Mouse (Mus musculus): ENCODE measurements around the gene Pax9.

Pax9 gene

GRCm38 (mm10) chr12:56691427-56692079 is at the start of gene Pax9:
Pax9 (plus strand) TSS chr12:56691767.
- DNase-seq (ENCODE audit: low spot score), result no peak

- DNase-seq (ENCODE audit: low spot score), result no peak
Observed at GRCm38 (mm10) chr12:56669451-56670122, 22.0 kb upstream of the Pax9 start.

- DNase-seq (ENCODE audit: low spot score), result no peak
Observed at GRCm38 (mm10) chr12:56670795-56671194, 20.8 kb upstream of the Pax9 start.

GRCm38 (mm10) chr12:56674726-56675125 is 16.8 kb upstream of the Pax9 start:
- no peak for DNase-seq (ENCODE audit: low spot score)

GRCm38 (mm10) chr12:56677620-56678019 is 13.9 kb upstream of the Pax9 start:
- DNase-seq (ENCODE audit: low spot score), result no peak

- no peak for DNase-seq (ENCODE audit: low spot score)
Observed at GRCm38 (mm10) chr12:56681096-56681811, 10.3 kb upstream of the Pax9 start.

GRCm38 (mm10) chr12:56687640-56688481 is 3.7 kb upstream of the Pax9 start:
- no peak for DNase-seq (ENCODE audit: low spot score)

GRCm38 (mm10) chr12:56688482-56688840 is 3.1 kb upstream of the Pax9 start:
- no peak for DNase-seq (ENCODE audit: low spot score)

GRCm38 (mm10) chr12:56688920-56689319 is 2.6 kb upstream of the Pax9 start:
- DNase-seq (ENCODE audit: low spot score), result no peak

- DNase-seq (ENCODE audit: low spot score), result no peak
Observed at GRCm38 (mm10) chr12:56689331-56689730, 2.2 kb upstream of the Pax9 start.

- no peak for DNase-seq (ENCODE audit: low spot score)
Observed at GRCm38 (mm10) chr12:56689736-56690135, 1.8 kb upstream of the Pax9 start.

GRCm38 (mm10) chr12:56690366-56690765 is 1.2 kb upstream of the Pax9 start:
- DNase-seq (ENCODE audit: low spot score), result no peak

GRCm38 (mm10) chr12:56691001-56691400 is 566 bp upstream of the Pax9 start:
- no peak for DNase-seq (ENCODE audit: low spot score)

- no peak for DNase-seq (ENCODE audit: low spot score)
Observed at GRCm38 (mm10) chr12:56692536-56692935, 969 bp downstream of the Pax9 start.

- no peak for DNase-seq (ENCODE audit: low spot score)
Observed at GRCm38 (mm10) chr12:56693411-56694098, 2.0 kb downstream of the Pax9 start.

GRCm38 (mm10) chr12:56694361-56694760 is 2.8 kb downstream of the Pax9 start:
- no peak for DNase-seq (ENCODE audit: low spot score)

- no peak for DNase-seq (ENCODE audit: low spot score)
Observed at GRCm38 (mm10) chr12:56694936-56695335, 3.4 kb downstream of the Pax9 start.

- no peak for DNase-seq (ENCODE audit: low spot score)
Observed at GRCm38 (mm10) chr12:56695358-56696173, 4.0 kb downstream of the Pax9 start.

GRCm38 (mm10) chr12:56696174-56697010 is 4.8 kb downstream of the Pax9 start:
- DNase-seq (ENCODE audit: low spot score), result no peak

Measured in left cerebral cortex, adult 11 months (tissue).